Mouse (Mus musculus) embryonic facial prominence, embryonic 10.5 days (tissue): ENCODE measurements around the gene Klk5. TPM values are rescaled to one million over a fixed set of nuclear protein-coding genes. Genes with fewer than 3 reads are reported as not detected.
A peak's percentile ranks its signal among the peaks of the same experiment; 100 is the strongest.

Experiments
- DNase-seq: peaks from one replicate; pipeline ENCODE4 v3.0.0-alpha.2; 2017; ENCODE audit warnings: low spot score
- H3K27ac ChIP-seq: fragments of 300-500 bp; sonication (generic); replicated peaks from 2 replicates; pipeline ENCODE4 v1.5.1; 2016; ENCODE audit warnings: mild to moderate bottlenecking
- H3K27me3 ChIP-seq: fragments of 300-500 bp; sonication (generic); replicated peaks from 2 replicates; pipeline ENCODE4 v1.6.1; 2016; ENCODE audit warnings: low read depth, mild to moderate bottlenecking; ENCODE audit not compliant: poor library complexity, severe bottlenecking
- H3K36me3 ChIP-seq: fragments of 300-500 bp; sonication (generic); replicated peaks from 2 replicates; pipeline ENCODE4 v1.6.1; 2016; ENCODE audit warnings: mild to moderate bottlenecking, moderate library complexity
- H3K4me1 ChIP-seq: fragments of 300-500 bp; sonication (generic); 2 replicates; pipeline ENCODE4 v1.6.1; 2016
- H3K4me3 ChIP-seq: fragments of 300-500 bp; sonication (generic); 2 replicates; pipeline ENCODE4 v1.5.1; 2016; ENCODE audit warnings: mild to moderate bottlenecking, moderate library complexity
- H3K9me3 ChIP-seq: fragments of 300-500 bp; sonication (generic); 2 replicates; pipeline ENCODE4 v1.6.1; 2016; ENCODE audit warnings: mild to moderate bottlenecking
- WGBS: fragments of 180-500 bp; shearing (Covaris S2); methylation state at CpG from one replicate; pipeline ENCODE4 v1.1.7; 2016; 5-methylcytosine and 5-hydroxymethylcytosine counted together
- polyA plus RNA-seq: library from polyadenylated mRNA; unstranded; fragments of >200 nt; fragmentation: Nextera tagmentation; extraction: Ambion mirVana; gene quantifications from 2 replicates; pipeline ENCODE4 v1.2.1, GENCODE M21; 2016

Klk5 gene
- polyA plus RNA-seq: not detected in 2 replicates

DNA sequence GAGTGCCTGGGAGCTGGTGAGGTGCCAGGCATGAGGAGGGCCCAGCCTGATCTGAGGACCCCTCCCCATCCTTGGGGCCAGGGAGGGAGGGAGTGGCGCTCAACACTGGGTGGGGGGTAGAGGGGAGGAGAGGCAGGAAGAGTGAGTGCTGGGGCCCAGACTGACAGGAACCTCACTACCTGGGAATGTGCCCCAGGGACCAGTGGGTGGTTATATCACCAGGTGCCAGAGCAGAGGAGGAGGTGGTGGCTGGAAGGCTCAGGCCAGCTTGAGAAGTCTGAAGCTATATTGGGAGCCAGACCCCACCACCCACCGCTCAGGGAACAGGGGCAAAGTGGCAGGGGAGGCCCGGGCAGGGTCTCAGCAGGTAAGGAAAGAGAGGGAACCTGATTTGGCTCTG, at the start of gene Klk5:
Gene Klk5 (plus strand): TSS at position 271 of the 400 bp plus-strand sequence.
- 51% methylated on average over 3 of the region's 3 CpGs for WGBS
- no peak for DNase-seq

DNA sequence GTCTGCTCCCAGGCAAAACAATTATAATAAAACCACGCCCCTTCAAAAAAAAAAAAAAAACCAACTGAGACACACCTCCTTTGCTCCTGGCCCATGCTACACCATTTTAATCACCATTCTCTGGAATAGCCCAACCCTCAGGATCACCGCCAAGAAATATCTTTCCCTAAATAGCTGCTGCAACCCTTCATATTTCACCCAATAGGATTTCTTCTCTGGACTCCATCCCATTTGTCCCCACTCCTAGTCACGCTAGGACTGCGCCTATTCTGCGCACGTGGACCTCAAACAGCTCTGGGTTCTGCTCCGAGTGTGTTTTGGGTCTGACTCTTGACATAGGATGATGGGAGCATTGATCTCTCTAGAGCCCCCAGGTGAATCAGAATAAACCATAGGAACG, 45.4 kb upstream of the Klk5 start:
- H3K4me1 ChIP-seq: peaks cover 20% of the 10 kb centered on the region
- H3K9me3 ChIP-seq: no peaks in the 10 kb centered on the region
- H3K36me3 ChIP-seq: no peaks in the 10 kb centered on the region
- 9% methylated on average over 8 of the region's 8 CpGs for whole genome bisulfite sequencing
- no peak for DNase-seq
- peaks cover 37% of the 10 kb centered on the region for H3K27me3 ChIP-seq
- no peak overlapping the region for H3K27ac ChIP-seq
- peak overlapping the region; percentile 67 for H3K4me3 ChIP-seq

More for the DNA sequence above, at the start of gene Klk5:
- no peaks in the 10 kb centered on the region for H3K9me3 ChIP-seq
- no peaks in the 10 kb centered on the region for H3K4me1 ChIP-seq
- no peak within 1 kb of the TSS for H3K27ac ChIP-seq
- H3K4me3 ChIP-seq: no peak within 1 kb of the TSS
- H3K36me3 ChIP-seq: no peaks in the 10 kb centered on the region
- no peaks in the 10 kb centered on the region for H3K27me3 ChIP-seq

- peak; percentile 63 for DNase-seq
- Histone ChIP-seq H3K4me1 (peaks cover 20% of the 10 kb centered on the region), H3K9me3 (no peaks in the 10 kb centered on the region), H3K27ac (peak within 1 kb of the TSS; percentile 59; the same call in 1 of the 2 replicates), H3K4me3 (peak within 1 kb of the TSS; percentile 67), H3K27me3 (peaks cover 37% of the 10 kb centered on the region), H3K36me3 (no peaks in the 10 kb centered on the region)
- WGBS: under 1% methylated on average over 28 of the region's 28 CpGs
These were observed 44.4 kb upstream of the Klk5 start, which contains the start of gene Klk8 for GRCm38 (mm10) chr7:43797333-43797769. Gene Klk8 (plus strand): TSS chr7:43797577.

GRCm38 (mm10) chr7:43797844-43798462, 43.8 kb upstream of the Klk5 start:
- DNase-seq: peak; percentile 20
- Histone ChIP-seq H3K36me3 (no peaks in the 10 kb centered on the region), H3K4me1 (peaks cover 20% of the 10 kb centered on the region), H3K27ac (no peak overlapping the region), H3K4me3 (peak overlapping the region; percentile 67), H3K9me3 (no peaks in the 10 kb centered on the region), H3K27me3 (peaks cover 37% of the 10 kb centered on the region)
- WGBS: 39% methylated on average over 13 of the region's 13 CpGs

DNA sequence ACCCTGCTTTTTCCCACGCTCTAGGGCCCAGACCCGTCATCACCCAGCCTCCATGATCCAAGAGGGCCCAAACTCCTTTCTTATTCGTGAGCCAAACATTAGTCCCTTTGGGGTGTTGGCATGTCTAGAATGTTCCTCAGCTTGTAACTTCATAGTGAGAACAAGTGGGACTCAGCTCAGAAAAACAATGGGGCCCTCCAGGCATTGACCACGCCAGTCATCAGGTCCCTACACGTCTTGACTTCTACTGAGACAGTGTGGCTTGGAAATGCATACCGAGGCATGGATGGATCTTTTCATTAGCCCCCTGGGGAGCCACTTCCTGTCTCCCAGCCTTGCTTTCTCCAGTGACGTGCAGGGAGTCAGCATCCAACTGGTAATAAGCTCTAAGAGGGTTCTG, 41.9 kb upstream of the Klk5 start:
- H3K9me3 ChIP-seq: no peaks in the 10 kb centered on the region
- H3K27me3 ChIP-seq: peaks cover 37% of the 10 kb centered on the region
- no peak overlapping the region for H3K4me3 ChIP-seq
- no peak for DNase-seq
- H3K36me3 ChIP-seq: no peaks in the 10 kb centered on the region
- 79% methylated on average over 7 of the region's 7 CpGs for WGBS
- no peak overlapping the region for H3K27ac ChIP-seq
- peaks cover 20% of the 10 kb centered on the region for H3K4me1 ChIP-seq

DNA sequence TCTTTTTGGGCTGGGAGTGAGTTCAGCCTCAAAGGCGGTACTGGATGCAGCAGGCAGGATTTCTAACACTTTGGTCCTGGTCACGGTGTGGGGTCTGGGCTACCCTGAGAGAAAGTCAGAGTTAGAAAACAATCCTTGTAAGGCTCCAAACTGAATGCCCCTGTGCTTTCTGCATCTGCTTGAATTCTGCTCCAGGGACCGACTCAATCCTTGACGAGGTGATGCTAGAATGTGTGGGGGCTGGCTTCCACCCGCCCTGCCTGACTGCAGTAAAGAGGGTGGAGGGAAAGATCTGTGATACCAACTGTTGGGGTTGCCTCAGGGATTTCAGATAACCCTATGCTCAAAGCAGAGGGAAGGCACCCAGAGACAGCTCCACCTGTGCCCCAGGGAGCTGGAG, 30.8 kb upstream of the Klk5 start, which contains the start of gene Klk7:
Gene Klk7 (plus strand): TSS at position 301 of the 400 bp plus-strand sequence.
- no peaks in the 10 kb centered on the region for H3K9me3 ChIP-seq
- no peak within 1 kb of the TSS for H3K27ac ChIP-seq
- no peaks in the 10 kb centered on the region for H3K36me3 ChIP-seq
- H3K27me3 ChIP-seq: no peaks in the 10 kb centered on the region
- WGBS: 48% methylated on average over 5 of the region's 5 CpGs
- DNase-seq: no peak
- H3K4me3 ChIP-seq: no peak within 1 kb of the TSS
- H3K4me1 ChIP-seq: no peaks in the 10 kb centered on the region

GRCm38 (mm10) chr7:43815211-43815610, 26.6 kb upstream of the Klk5 start:
- Histone ChIP-seq H3K9me3 (no peaks in the 10 kb centered on the region), H3K4me1 (no peaks in the 10 kb centered on the region), H3K27me3 (no peaks in the 10 kb centered on the region), H3K36me3 (no peaks in the 10 kb centered on the region), H3K4me3 (no peak overlapping the region), H3K27ac (no peak overlapping the region)
- 88% methylated on average over 7 of the region's 7 CpGs for WGBS
- DNase-seq: no peak

GRCm38 (mm10) chr7:43816746-43817145, 25.0 kb upstream of the Klk5 start:
- DNase-seq: no peak
- no peaks in the 10 kb centered on the region for H3K4me1 ChIP-seq
- H3K4me3 ChIP-seq: no peak overlapping the region
- no peak overlapping the region for H3K27ac ChIP-seq
- H3K36me3 ChIP-seq: no peaks in the 10 kb centered on the region
- H3K27me3 ChIP-seq: no peaks in the 10 kb centered on the region
- H3K9me3 ChIP-seq: no peaks in the 10 kb centered on the region

- H3K4me1 ChIP-seq: no peaks in the 10 kb centered on the region
- DNase-seq: no peak
- WGBS: 90% methylated on average over 7 of the region's 7 CpGs
- no peaks in the 10 kb centered on the region for H3K36me3 ChIP-seq
- no peak overlapping the region for H3K27ac ChIP-seq
- no peaks in the 10 kb centered on the region for H3K27me3 ChIP-seq
- no peak overlapping the region for H3K4me3 ChIP-seq
- no peaks in the 10 kb centered on the region for H3K9me3 ChIP-seq
These were observed 20.2 kb upstream of the Klk5 start for GRCm38 (mm10) chr7:43821581-43821980.

GRCm38 (mm10) chr7:43824199-43824598, 17.6 kb upstream of the Klk5 start, which contains the start of gene Klk6:
Gene Klk6 (plus strand): TSS chr7:43824499.
- H3K4me1 ChIP-seq: no peaks in the 10 kb centered on the region
- WGBS: 62% methylated on average over 10 of the region's 10 CpGs
- H3K27ac ChIP-seq: no peak within 1 kb of the TSS
- no peak within 1 kb of the TSS for H3K4me3 ChIP-seq
- no peaks in the 10 kb centered on the region for H3K27me3 ChIP-seq
- no peak for DNase-seq
- H3K36me3 ChIP-seq: no peaks in the 10 kb centered on the region
- H3K9me3 ChIP-seq: no peaks in the 10 kb centered on the region

GRCm38 (mm10) chr7:43826056-43826455, 15.7 kb upstream of the Klk5 start:
- Histone ChIP-seq H3K4me1 (no peaks in the 10 kb centered on the region), H3K36me3 (no peaks in the 10 kb centered on the region), H3K4me3 (no peak overlapping the region), H3K27me3 (no peaks in the 10 kb centered on the region), H3K27ac (no peak overlapping the region), H3K9me3 (no peaks in the 10 kb centered on the region)
- DNase-seq: no peak
- 89% methylated on average over 5 of the region's 5 CpGs for WGBS

DNA sequence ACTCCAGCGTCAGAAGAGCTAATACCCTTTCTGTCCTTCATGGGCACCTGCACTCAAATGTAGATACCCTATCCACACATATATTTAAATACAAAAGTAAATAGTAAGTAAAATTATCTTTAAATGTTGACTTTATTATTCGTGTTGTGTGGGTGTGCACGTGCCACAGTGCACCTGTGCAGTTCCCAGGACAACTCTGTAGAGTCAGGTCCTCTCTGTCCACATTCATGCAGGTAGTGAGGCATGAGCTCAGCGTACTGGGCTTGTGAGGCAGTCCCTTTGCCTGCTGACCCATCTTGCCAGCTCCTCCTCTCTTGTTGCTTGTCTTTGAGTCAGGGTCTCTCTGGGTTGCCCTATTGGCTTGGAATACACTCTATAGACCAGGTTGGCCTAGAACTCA, 14.1 kb upstream of the Klk5 start:
- Histone ChIP-seq H3K27me3 (no peaks in the 10 kb centered on the region), H3K4me1 (no peaks in the 10 kb centered on the region), H3K36me3 (no peaks in the 10 kb centered on the region), H3K9me3 (no peaks in the 10 kb centered on the region), H3K27ac (no peak overlapping the region), H3K4me3 (no peak overlapping the region)
- DNase-seq: no peak
- 86% methylated on average over 4 of the region's 4 CpGs for WGBS

GRCm38 (mm10) chr7:43829006-43829405, 12.8 kb upstream of the Klk5 start:
- Histone ChIP-seq H3K9me3 (no peaks in the 10 kb centered on the region), H3K27ac (no peak overlapping the region), H3K36me3 (no peaks in the 10 kb centered on the region), H3K4me1 (0 out of 2 replicates have a peak, but pooled peaks cover 2% of the 10 kb centered on the region), H3K27me3 (no peaks in the 10 kb centered on the region), H3K4me3 (no peak overlapping the region)
- DNase-seq: no peak
- 88% methylated on average over 8 of the region's 8 CpGs for WGBS
